Mouse (Mus musculus): Measurements from ENCODE around the gene Prmt8.

DNA sequence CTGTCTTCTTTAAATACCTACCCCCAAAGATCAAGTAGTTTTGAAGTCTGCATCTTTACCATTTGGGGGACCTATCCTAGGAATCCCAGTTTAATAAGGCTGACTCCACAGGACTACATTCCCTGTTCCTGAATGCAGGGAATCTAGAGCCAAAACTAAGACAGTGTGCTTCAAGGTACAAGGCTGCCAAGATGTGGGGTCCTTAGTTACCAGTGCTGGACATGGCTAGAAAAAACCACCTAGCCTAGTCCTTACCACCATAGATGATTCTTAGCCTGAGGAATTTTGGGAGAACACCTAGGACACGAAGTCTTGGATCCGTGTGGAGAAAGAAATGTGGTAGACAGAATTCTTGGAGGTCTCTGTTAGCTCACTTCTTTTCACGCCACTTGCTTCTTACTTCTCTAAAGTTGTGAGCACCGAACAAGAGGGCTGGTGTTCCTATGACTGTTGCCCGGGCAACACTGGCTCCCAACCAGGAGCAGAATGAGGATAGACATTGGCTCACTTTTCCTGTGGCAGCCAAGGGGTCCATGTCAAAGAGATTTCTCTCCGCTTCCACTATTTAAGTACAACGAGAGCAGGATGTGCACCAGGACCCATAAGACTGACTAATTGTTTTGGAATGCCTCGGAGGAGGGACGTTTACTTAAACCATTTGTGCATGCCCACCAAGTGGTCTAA is 33.9 kb upstream of the Prmt8 start:
- TF ChIP-seq GATA1 (IDR thresholded peaks at IDR 0.05; ENCODE audit: borderline replicate concordance, low read length) (no peak), FLI1 (IDR thresholded peaks at IDR 0.05; ENCODE audit: low read length) (no peak)

Measured in megakaryocyte, embryonic 14.5 days (primary cell).